Mouse (Mus musculus) lung, embryonic 15.5 days (tissue): ENCODE measurements at regions not wholly inside any gene's neighbourhood (a gene's known extent, or its start where the extent isn't known, plus 50 kb on each side); places are given as distances from the start of the nearest gene placed in this dataset.

Experiments used
- ATAC-seq: fragments of 200-750 bp; cut with Nextera tagmentation; 2 replicates; pipeline ENCODE4 v1.8.0; 2017; ENCODE audit warnings: moderate number of reproducible peaks, borderline replicate concordance; ENCODE audit not compliant: low FRiP score, low TSS enrichment; ENCODE audit errors: extremely low read depth
- H3K27ac ChIP-seq: fragments of 300-500 bp; sonication (generic); 2 replicates; pipeline ENCODE4 v1.5.1; 2015; ENCODE audit warnings: moderate library complexity, mild to moderate bottlenecking, inconsistent platforms
- H3K27me3 ChIP-seq: fragments of 300-500 bp; sonication (generic); 2 replicates; pipeline ENCODE4 v1.6.1; 2015; ENCODE audit warnings: inconsistent platforms
- H3K36me3 ChIP-seq: fragments of 300-500 bp; sonication (generic); 2 replicates; pipeline ENCODE4 v1.6.1; 2015; ENCODE audit warnings: inconsistent platforms
- H3K4me1 ChIP-seq: fragments of 300-500 bp; sonication (generic); 2 replicates; pipeline ENCODE4 v1.6.1; 2015; ENCODE audit warnings: inconsistent platforms
- H3K4me2 ChIP-seq: fragments of 300-500 bp; sonication (generic); 2 replicates; pipeline ENCODE4 v1.6.1; 2015; ENCODE audit warnings: inconsistent platforms, mild to moderate bottlenecking, moderate library complexity
- H3K4me3 ChIP-seq: fragments of 300-500 bp; sonication (generic); 2 replicates; pipeline ENCODE4 v1.5.1; 2015; ENCODE audit warnings: mild to moderate bottlenecking, inconsistent platforms
- H3K9ac ChIP-seq: fragments of 300-500 bp; sonication (generic); 2 replicates; pipeline ENCODE4 v1.6.1; 2015; ENCODE audit warnings: inconsistent platforms
- H3K9me3 ChIP-seq: fragments of 300-500 bp; sonication (generic); 2 replicates; pipeline ENCODE4 v1.6.1; 2016; ENCODE audit warnings: inconsistent platforms
- WGBS: fragments of 180-500 bp; shearing (Covaris S2); methylation state at CpG from one replicate; pipeline ENCODE4 v1.1.7; 2015; 5-methylcytosine and 5-hydroxymethylcytosine counted together

- no peak for ATAC-seq
- H3K27ac ChIP-seq = no peak overlapping the region
- no peaks in the 10 kb centered on the region for H3K36me3 ChIP-seq
- no peak overlapping the region for H3K9ac ChIP-seq
- H3K4me2 ChIP-seq = no peak overlapping the region
- H3K4me3 ChIP-seq = no peak overlapping the region
- H3K27me3 ChIP-seq = no peaks in the 10 kb centered on the region
- 63% methylated on average over 5 of the region's 5 CpGs for WGBS
- H3K9me3 ChIP-seq = no peaks in the 10 kb centered on the region
- H3K4me1 ChIP-seq = no peaks in the 10 kb centered on the region
Observed at GRCm38 (mm10) chr3:35280981-35281380, 472.9 kb upstream of the Atp11b start.

- no peak overlapping the region for H3K4me2 ChIP-seq
- no peak overlapping the region for H3K27ac ChIP-seq
- no peaks in the 10 kb centered on the region for H3K27me3 ChIP-seq
- 74% methylated on average over 2 of the region's 2 CpGs for WGBS
- ATAC-seq = no peak
- no peaks in the 10 kb centered on the region for H3K9me3 ChIP-seq
- no peak overlapping the region for H3K4me3 ChIP-seq
- H3K4me1 ChIP-seq = no peaks in the 10 kb centered on the region
- no peaks in the 10 kb centered on the region for H3K36me3 ChIP-seq
- no peak overlapping the region for H3K9ac ChIP-seq
Observed at GRCm38 (mm10) chr3:35282106-35282505, 471.8 kb upstream of the Atp11b start.

- Histone ChIP-seq H3K9me3 (no peaks in the 10 kb centered on the region), H3K4me1 (no peaks in the 10 kb centered on the region), H3K27me3 (no peaks in the 10 kb centered on the region), H3K9ac (no peak overlapping the region), H3K4me3 (no peak overlapping the region), H3K36me3 (no peaks in the 10 kb centered on the region), H3K4me2 (no peak overlapping the region), H3K27ac (no peak overlapping the region)
- 66% methylated on average over 1 of the region's 1 CpGs for whole genome bisulfite sequencing
- ATAC-seq = no peak
Observed at GRCm38 (mm10) chr3:35294771-35295170, 459.1 kb upstream of the Atp11b start.

GRCm38 (mm10) chr3:35295746-35296145, 458.2 kb upstream of the Atp11b start:
- H3K4me3 ChIP-seq = no peak overlapping the region
- H3K4me1 ChIP-seq = no peaks in the 10 kb centered on the region
- no peaks in the 10 kb centered on the region for H3K27me3 ChIP-seq
- H3K9me3 ChIP-seq = no peaks in the 10 kb centered on the region
- WGBS = 60% methylated on average over 4 of the region's 4 CpGs
- H3K9ac ChIP-seq = no peak overlapping the region
- no peak overlapping the region for H3K4me2 ChIP-seq
- ATAC-seq = no peak
- no peaks in the 10 kb centered on the region for H3K36me3 ChIP-seq
- no peak overlapping the region for H3K27ac ChIP-seq

GRCm38 (mm10) chr3:35299036-35299435, 454.9 kb upstream of the Atp11b start:
- no peak for ATAC-seq

GRCm38 (mm10) chr3:35306013-35306412, 447.9 kb upstream of the Atp11b start:
- no peaks in the 10 kb centered on the region for H3K36me3 ChIP-seq
- no peaks in the 10 kb centered on the region for H3K4me1 ChIP-seq
- WGBS = 85% methylated on average over 4 of the region's 4 CpGs
- no peak overlapping the region for H3K9ac ChIP-seq
- no peaks in the 10 kb centered on the region for H3K9me3 ChIP-seq
- no peak overlapping the region for H3K27ac ChIP-seq
- no peak overlapping the region for H3K4me2 ChIP-seq
- ATAC-seq = no peak
- H3K27me3 ChIP-seq = no peaks in the 10 kb centered on the region
- no peak overlapping the region for H3K4me3 ChIP-seq

More at GRCm38 (mm10) chr3:35299036-35299435, 454.9 kb upstream of the Atp11b start:
- Histone ChIP-seq H3K27ac (no peak overlapping the region), H3K9ac (no peak overlapping the region), H3K4me1 (no peaks in the 10 kb centered on the region), H3K27me3 (no peaks in the 10 kb centered on the region), H3K4me2 (no peak overlapping the region), H3K9me3 (no peaks in the 10 kb centered on the region), H3K4me3 (no peak overlapping the region), H3K36me3 (no peaks in the 10 kb centered on the region)

- H3K36me3 ChIP-seq = no peaks in the 10 kb centered on the region
- H3K4me1 ChIP-seq = 0 out of 2 replicates have a peak, but pooled peaks cover 2% of the 10 kb centered on the region
- 82% methylated on average over 10 of the region's 10 CpGs for WGBS
- no peak overlapping the region for H3K4me3 ChIP-seq
- no peaks in the 10 kb centered on the region for H3K27me3 ChIP-seq
- no peak for ATAC-seq
- no peak overlapping the region for H3K27ac ChIP-seq
- no peak overlapping the region for H3K4me2 ChIP-seq
- H3K9ac ChIP-seq = no peak overlapping the region
- H3K9me3 ChIP-seq = no peaks in the 10 kb centered on the region
Observed at GRCm38 (mm10) chr3:35314177-35314576, 439.7 kb upstream of the Atp11b start.

- H3K9ac ChIP-seq = no peak overlapping the region
- H3K27me3 ChIP-seq = no peaks in the 10 kb centered on the region
- no peaks in the 10 kb centered on the region for H3K36me3 ChIP-seq
- 80% methylated on average over 6 of the region's 6 CpGs for WGBS
- no peak overlapping the region for H3K4me3 ChIP-seq
- no peaks in the 10 kb centered on the region for H3K9me3 ChIP-seq
- H3K4me2 ChIP-seq = no peak overlapping the region
- ATAC-seq = no peak
- peaks cover 7% of the 10 kb centered on the region; the same call in 1 of the 2 replicates for H3K4me1 ChIP-seq
- no peak overlapping the region for H3K27ac ChIP-seq
Observed at GRCm38 (mm10) chr3:35315162-35315561, 438.7 kb upstream of the Atp11b start.

- peak overlapping the region; percentile 29 for H3K27ac ChIP-seq
- peak overlapping the region; percentile 10; the same call in 1 of the 2 replicates for H3K4me2 ChIP-seq
- no peaks in the 10 kb centered on the region for H3K36me3 ChIP-seq
- H3K4me1 ChIP-seq = peaks cover 7% of the 10 kb centered on the region; the same call in 1 of the 2 replicates
- WGBS = 50% methylated on average over 13 of the region's 13 CpGs
- no peak for ATAC-seq
- H3K4me3 ChIP-seq = no peak overlapping the region
- H3K9ac ChIP-seq = no peak overlapping the region
- H3K27me3 ChIP-seq = no peaks in the 10 kb centered on the region
- no peaks in the 10 kb centered on the region for H3K9me3 ChIP-seq
Observed at GRCm38 (mm10) chr3:35318348-35318747, 435.6 kb upstream of the Atp11b start.

- H3K9ac ChIP-seq = no peak overlapping the region
- H3K9me3 ChIP-seq = no peaks in the 10 kb centered on the region
- no peaks in the 10 kb centered on the region for H3K36me3 ChIP-seq
- H3K4me1 ChIP-seq = peaks cover 7% of the 10 kb centered on the region; the same call in 1 of the 2 replicates
- H3K4me2 ChIP-seq = no peak overlapping the region
- peak; percentile 62; the same call in 1 of the 2 replicates for ATAC-seq
- no peak overlapping the region; the same call in 1 of the 2 replicates for H3K27ac ChIP-seq
- WGBS = 47% methylated on average over 7 of the region's 7 CpGs
- H3K27me3 ChIP-seq = no peaks in the 10 kb centered on the region
- no peak overlapping the region for H3K4me3 ChIP-seq
Observed at GRCm38 (mm10) chr3:35320844-35321393, 433.0 kb upstream of the Atp11b start.

GRCm38 (mm10) chr3:35321991-35322390, 431.9 kb upstream of the Atp11b start:
- Histone ChIP-seq H3K9ac (no peak overlapping the region), H3K4me3 (no peak overlapping the region), H3K4me2 (no peak overlapping the region), H3K9me3 (no peaks in the 10 kb centered on the region), H3K27me3 (no peaks in the 10 kb centered on the region), H3K36me3 (no peaks in the 10 kb centered on the region), H3K4me1 (peaks cover 7% of the 10 kb centered on the region; the same call in 1 of the 2 replicates), H3K27ac (no peak overlapping the region)
- WGBS = 27% methylated on average over 2 of the region's 2 CpGs
- no peak for ATAC-seq

GRCm38 (mm10) chr3:35322899-35323298, 431.0 kb upstream of the Atp11b start:
- no peak for ATAC-seq
- no peak overlapping the region for H3K4me3 ChIP-seq
- no peaks in the 10 kb centered on the region for H3K9me3 ChIP-seq
- H3K9ac ChIP-seq = no peak overlapping the region
- no peak overlapping the region for H3K27ac ChIP-seq
- 83% methylated on average over 4 of the region's 4 CpGs for WGBS
- no peak overlapping the region for H3K4me2 ChIP-seq
- H3K36me3 ChIP-seq = no peaks in the 10 kb centered on the region
- H3K4me1 ChIP-seq = peaks cover 7% of the 10 kb centered on the region; the same call in 1 of the 2 replicates
- H3K27me3 ChIP-seq = no peaks in the 10 kb centered on the region
